Mouse (Mus musculus): ENCODE measurements at regions not wholly inside any gene's neighbourhood (a gene's known extent, or its start where the extent isn't known, plus 50 kb on each side); places are given as distances from the start of the nearest gene placed in this dataset.

DNA sequence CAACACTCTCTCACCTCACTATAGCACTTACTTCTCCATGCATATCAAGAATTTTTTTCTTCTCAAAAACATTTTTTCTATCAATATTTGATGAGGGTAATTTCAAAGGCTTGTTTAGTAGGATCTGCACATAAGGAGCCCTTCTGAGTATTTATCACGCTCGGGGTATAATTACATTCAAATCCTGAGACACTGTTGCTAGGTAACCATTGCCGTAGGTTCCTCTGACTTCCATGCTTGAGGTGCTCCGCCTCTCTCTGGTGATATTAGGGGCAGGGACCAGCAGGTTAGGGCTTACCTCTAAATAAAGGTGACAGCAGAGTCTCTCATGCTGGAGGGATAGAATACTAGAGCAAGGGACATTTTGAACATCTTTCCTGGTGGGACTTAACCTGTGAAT is 54.4 kb upstream of the 9630041A04Rik start:
- DNase-seq (ENCODE audit: low read depth) = no peak

DNA sequence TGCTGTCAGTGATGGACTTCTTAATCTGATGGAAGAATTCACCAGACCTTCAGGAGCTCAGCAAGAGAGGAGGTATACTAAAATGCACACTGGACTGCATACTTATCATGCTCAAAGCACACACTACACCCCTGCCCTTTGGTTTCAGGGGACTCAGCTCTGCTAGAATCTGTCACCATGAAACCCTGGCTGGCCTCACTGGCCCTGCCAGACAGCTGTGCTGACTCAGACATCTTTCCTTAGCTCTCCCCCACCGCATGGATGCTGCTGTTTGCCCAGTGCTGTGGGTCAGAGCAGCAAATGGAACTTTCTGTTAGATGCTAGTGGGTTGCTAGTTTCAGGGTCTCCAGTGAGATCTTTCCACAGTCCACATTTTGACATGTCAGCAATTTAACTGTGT is 64.9 kb upstream of the 9630041A04Rik start:
- DNase-seq (ENCODE audit: low read depth) = no peak

DNA sequence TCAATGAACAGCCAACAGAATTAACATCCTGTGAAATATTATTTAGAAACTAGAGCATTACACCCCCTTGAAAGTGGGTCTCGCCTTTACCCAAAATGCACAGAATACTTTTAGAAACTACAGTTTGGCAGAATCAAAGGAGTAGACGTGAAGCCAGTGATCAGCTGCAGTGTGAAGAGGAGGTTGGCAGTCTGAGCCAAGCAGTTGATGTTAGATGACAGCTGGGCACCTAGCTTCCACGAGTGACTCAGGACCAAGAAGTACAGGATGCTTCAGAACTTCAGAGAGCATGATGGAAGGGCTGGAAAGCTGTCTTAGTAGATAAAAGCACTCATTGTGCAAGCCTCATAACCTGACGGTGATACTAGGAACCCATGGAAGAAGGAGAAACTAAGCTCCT is 65.6 kb upstream of the 9630041A04Rik start:
- DNase-seq (ENCODE audit: low read depth) = no peak

DNA sequence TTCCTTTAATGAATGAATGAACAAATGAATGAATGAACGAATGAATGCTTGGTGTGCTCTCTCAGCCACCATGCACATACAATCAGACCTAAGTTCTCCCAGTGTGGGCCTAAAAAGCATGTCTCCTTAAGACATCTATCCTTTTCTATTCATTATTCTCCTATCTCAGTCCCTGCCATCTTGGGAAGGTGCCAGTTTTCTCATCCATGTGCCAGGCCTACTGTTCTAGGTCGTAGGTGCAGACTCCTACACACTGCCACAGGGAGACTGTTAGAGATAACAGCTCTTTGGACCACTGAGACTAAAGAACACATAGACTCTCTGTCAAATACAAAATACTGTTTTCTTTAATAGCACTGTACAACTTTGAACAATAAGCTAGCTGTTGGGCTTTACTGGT is 66.2 kb upstream of the 9630041A04Rik start:
- no peak for DNase-seq (ENCODE audit: low read depth)

DNA sequence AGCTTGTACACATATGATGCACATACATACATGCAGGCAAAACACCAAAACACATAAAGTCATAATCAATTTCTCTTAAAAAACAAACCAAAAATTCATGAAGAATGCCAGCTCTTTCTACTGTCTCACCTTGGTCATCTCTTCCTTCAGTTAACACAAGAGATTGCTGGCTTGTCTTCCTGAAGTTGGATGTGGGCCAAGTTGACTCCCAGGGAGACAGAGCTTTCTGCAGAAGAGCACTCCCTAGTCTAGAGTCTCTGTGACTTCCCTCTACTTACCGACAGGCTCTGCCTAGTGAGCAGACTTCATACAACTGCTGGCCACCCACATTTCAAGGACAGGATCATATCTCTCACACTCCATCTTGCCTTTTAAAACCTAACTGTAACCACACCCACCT is 70.7 kb upstream of the 9630041A04Rik start:
- no peak for DNase-seq (ENCODE audit: low read depth)

DNA sequence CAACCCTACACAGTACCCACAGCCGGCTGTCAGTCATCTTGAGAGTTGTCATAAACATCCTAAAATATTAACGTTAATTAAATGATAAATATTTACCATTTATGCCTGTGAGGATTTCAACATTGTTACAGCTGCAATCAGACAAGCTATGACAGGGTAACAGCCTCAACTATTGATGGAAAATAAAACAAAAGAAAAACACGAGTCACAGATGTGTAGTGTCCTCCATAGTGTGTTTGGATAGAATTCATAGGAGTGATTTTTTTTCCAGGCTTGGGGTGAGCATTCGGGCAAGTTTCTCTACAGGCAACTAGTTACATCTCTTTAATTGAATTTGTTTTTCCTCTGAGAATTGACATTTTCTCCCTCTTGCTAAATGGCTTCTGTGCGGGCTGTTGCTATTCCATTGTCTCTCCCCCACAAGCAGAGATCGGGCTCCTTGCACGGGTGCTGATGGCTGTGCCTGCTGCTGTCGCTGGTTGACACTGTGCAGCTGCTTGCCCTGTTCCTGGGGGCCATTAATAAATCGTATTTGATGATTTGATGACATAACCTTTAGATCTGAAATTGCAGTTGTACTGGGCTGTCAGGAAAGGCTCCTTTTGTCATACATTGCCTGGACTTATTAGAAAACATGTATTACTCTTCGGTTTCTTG is 120.6 kb upstream of the 9630041A04Rik start:
- DNase-seq (ENCODE audit: low read depth) = no peak

GRCm38 (mm10) chr9:101739322-101739721 is 122.3 kb upstream of the 9630041A04Rik start:
- DNase-seq (ENCODE audit: low read depth) = no peak

DNA sequence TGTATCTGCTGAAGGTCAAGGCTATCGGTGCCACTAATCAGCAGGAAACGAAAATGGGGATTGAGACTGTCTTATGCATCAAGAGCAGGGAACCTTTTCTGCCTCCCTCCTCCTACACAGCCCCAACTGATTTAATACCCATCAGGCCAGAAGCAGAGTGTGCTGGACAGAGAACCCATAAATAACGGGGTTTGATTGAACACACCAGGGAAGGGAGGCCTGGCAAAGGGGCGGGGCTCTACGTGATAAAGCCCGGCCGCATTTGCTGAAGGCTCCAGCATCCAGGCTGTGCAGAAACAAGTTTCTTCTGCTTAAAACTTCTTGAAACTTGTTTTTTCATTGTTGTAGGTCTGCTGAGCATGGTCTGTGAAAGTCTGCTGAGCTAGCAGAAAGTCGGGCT is 127.4 kb upstream of the 9630041A04Rik start:
- no peak for DNase-seq (ENCODE audit: low read depth)

DNA sequence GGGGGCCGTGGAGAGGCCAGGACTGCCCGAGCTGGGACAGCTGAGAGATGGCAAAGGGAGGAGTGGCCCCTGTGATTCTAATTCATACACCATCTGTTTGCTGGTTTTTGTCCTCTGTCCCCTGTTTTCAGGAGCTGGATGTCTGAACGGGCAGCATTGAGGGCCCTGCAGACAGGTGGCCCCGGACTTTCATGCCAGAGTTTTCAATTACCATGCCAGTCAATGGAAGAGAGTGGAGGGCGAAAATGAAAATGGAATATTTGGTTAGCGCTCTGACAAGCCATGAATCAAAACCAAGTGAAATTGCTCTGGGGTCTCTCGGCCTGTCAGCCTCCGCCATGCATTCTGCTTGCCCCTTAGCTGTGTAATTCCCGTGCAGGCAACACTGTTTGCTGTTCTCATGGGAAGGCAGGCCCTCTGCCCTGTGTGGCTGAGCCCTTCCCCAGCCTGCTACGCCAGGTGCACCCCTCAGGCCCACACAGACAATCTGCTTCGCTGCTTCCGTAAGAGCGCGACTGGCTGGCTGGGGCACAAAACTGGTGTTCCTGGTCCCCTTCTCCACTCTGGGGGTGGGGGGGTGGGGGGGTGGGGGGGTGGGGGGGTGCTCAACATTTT is 127.9 kb upstream of the 9630041A04Rik start:
- DNase-seq (ENCODE audit: low read depth) = no peak

DNA sequence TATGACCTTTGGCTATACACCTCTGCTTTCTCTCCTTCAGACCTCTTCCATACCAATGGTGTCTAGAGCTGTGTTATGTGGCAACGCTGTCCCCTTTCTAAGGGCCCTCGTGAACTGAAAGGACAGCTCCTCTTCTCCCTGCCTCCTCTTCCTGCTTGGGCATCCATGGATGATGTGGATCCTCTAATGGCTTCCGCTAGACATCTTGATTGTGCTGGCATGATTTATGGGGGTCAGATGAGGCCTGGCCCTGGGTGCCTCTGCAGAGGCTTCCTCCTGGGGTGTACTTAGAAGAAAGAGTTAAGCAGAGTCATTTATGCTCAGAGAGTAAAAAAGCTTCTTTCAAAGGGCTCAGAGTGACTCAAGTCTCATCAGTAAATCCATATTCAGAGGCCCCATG is 131.5 kb upstream of the 9630041A04Rik start:
- no peak for DNase-seq (ENCODE audit: low read depth)

- DNase-seq (ENCODE audit: low read depth) = no peak
These were observed 143.7 kb upstream of the 9630041A04Rik start for GRCm38 (mm10) chr9:101717911-101718310.

GRCm38 (mm10) chr9:101716326-101716725 is 145.3 kb upstream of the 9630041A04Rik start:
- no peak for DNase-seq (ENCODE audit: low read depth)

- no peak for DNase-seq (ENCODE audit: low read depth)
These were observed 146.8 kb upstream of the 9630041A04Rik start for GRCm38 (mm10) chr9:101714805-101715204.

DNA sequence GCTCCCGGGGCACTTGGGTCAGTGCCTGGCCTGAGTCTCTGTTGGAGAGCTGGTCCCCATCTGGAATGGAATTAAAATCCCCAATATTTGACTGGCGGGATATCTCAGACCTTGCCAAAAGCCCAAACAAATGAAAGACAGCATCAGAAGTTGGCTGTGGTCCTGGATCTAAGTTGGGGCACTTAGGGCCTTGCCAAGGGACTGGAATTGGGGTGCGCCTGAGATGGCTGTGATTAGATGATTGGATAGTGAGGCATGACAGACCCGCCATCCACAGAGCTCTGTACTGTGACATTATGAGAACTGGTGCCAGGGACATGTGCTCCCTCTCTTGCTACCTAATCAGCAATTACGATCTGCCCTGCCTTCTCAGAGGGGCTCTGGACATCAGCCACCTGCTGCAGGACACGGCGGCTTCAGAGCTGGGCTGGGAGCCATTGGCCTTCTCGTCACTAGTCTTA is 151.0 kb upstream of the 9630041A04Rik start:
- no peak for DNase-seq (ENCODE audit: low read depth)

GRCm38 (mm10) chr9:101700368-101700767 is 161.3 kb upstream of the 9630041A04Rik start:
- DNase-seq (ENCODE audit: low read depth) = no peak

GRCm38 (mm10) chr9:101694054-101694453 is 167.6 kb upstream of the 9630041A04Rik start:
- no peak for DNase-seq (ENCODE audit: low read depth)

DNA sequence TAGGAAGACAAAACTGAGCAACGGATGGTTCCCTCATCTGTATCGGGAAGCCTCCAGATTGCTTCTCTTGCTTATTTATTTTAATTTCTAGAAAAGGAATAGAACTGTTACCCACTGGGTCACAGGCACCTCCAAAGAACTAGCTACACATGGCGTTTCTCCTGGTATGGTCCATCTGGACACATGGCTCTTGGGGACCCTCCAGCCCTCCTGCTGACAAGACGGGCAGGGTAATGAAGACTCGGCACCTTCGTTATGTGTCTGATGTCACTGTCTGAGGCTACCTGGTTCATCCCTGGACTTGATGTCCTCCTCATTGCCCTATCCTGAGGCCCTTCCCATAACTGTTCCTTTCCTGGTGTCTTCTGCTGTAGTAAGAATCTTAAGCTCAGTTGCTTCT is 170.3 kb upstream of the 9630041A04Rik start:
- no peak for DNase-seq (ENCODE audit: low read depth)

DNA sequence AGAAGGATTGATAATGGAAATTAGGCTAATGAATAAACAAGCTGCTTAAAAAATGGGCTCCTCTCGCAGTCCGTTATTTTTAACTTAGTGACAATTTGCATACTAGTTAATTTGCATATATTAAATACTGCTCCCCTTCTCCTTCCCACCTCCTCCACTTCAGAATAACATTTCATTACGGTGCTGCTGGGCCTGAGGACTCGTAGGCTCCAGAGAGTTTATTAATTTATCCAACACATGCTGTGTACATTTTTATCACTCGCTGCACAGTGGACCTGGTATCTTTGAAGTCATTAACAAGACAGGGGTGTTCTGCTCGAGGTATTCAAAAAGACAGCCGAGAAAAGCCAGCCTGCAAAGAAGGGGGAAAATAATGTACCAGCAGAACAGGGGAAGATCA is 170.7 kb upstream of the 9630041A04Rik start:
- no peak for DNase-seq (ENCODE audit: low read depth)

DNA sequence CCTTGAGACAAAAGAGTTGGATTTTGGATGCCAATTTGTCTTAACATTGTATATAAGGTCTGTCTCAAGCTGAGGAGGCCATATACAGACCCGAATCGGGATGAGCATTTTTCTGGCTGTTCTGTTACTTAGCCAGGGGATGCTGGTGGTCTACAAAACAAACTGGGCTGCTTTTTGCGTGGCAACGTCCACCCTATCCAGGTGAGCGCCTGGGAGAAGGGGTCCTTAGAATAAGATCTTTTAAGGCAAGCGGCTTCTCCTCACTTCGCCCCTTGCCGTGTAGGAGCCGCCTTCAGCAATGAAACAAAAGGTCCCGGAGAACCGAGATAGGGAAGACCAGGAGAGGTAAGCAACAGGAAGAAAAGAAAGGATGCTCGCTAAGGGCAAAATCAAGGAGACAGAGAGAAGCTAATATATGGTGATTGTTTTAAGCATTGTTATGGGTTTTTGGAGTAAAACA is 171.2 kb upstream of the 9630041A04Rik start:
- DNase-seq (ENCODE audit: low read depth) = no peak

DNA sequence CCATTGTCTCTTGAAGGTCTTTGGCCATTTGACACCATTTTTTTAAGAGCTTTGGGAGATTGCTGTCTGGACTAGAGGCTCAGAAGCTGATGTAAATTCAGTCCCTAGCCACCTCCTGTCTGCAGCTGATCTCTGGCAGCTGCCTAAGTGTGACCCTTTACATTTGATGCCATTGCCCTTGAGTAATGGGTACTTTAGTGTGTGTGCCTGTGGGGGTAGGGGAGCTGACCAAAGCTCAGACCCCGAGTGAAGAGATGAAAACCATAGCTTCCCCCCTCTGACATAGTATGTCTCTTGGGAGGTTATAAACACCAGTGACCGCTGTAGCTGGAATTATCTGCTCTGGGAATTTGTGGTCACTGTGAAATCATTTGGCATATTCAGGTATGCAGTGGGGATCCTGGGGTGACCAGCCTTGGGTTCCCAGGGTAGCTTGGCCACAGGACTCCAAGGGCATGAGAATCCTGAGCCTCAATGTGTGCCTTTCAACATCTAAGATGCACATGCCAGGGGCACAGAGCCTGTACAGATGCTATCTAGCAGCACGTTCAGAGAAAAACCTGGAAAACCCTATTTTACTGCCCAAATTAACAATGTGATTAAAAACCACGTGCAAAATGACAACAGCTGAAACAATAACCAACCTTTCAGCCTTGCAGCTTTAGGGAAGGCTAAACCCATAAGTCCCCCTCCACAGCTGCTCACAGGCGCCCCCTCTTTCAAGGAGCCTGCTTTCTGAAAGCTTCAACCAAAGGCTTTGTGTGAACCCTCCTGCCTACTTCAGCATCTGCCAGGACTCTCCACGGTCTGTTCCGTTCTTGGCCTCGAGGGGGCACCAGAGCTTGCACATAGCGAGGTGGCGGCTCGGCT is 171.9 kb upstream of the 9630041A04Rik start:
- DNase-seq (ENCODE audit: low read depth) = peak; percentile 22

GRCm38 (mm10) chr9:101687226-101687625 is 174.4 kb upstream of the 9630041A04Rik start:
- DNase-seq (ENCODE audit: low read depth) = no peak

DNA sequence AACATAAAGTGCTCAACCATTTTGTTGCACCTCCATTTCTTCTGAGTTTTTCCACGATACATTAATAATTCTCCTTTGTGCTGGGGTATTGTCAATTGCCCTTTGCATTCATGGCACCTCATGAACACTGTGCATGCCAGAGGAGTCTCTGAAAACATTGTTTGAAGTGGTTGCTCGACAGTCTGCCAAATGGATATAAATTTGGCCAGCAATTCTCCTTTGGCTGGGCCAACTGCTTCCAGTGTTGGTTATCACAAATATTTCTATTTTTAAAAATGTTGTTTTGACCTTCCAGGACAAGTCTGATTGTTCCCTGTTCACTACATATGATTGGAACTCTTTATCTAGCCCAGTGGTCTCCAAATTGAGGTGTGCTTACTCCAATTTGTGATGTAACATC is 184.1 kb upstream of the 9630041A04Rik start:
- DNase-seq (ENCODE audit: low read depth) = no peak

DNA sequence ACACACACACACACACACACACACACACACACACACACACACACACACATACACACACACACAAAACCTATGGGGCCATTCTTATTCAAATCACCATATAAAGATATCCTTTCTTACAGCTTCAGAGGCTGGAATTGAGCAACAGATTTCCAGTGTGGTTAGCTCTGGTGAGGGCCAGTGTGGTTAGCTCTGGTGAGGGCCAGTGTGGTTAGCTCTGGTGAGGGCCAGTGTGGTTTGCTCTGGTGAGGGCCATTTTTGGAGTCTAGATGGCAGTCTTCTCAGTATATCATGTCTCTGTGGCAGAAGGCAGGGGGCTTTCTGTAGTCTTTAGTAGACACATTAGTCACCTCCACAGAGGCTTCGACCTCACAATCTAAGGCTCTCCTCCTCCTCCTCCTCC is 191.5 kb upstream of the 9630041A04Rik start:
- DNase-seq (ENCODE audit: low read depth) = no peak

Measured in c-Kit-positive CD71-negative TER-119-negative erythroid progenitor cells, embryonic 14.5 days (primary cell).